Mouse (Mus musculus) CH12.LX (cell line): ENCODE data around the gene Gsg1l.

Experiments used
- CHD2 ChIP-seq: IDR thresholded peaks from 2 replicates; pipeline ENCODE4 v1.6.1; 2011; ENCODE audit warnings: low read length, improper control_type of control experiment
- CTCF ChIP-seq, 2 experiments: IDR thresholded peaks in 1 of 2; conservative IDR thresholded peaks in 1 of 2; 2 replicates each; pipeline ENCODE4 v1.5.1; 2011 to 2012; ENCODE audit warnings: low read depth in 2 of 2, low read length in 2 of 2, improper control_type of control experiment in 1 of 2, inconsistent platforms in 1 of 2, mild to moderate bottlenecking in 1 of 2, moderate library complexity in 1 of 2
- ELF1 ChIP-seq: IDR thresholded peaks from 2 replicates; pipeline ENCODE4 v1.6.1; 2014; ENCODE audit warnings: low read depth, mild to moderate bottlenecking, inconsistent platforms, low read length, improper control_type of control experiment
- EP300 ChIP-seq: IDR thresholded peaks from 2 replicates; pipeline ENCODE4 v1.6.1; 2011; ENCODE audit warnings: low read length, improper control_type of control experiment
- ETS1 ChIP-seq: conservative IDR thresholded peaks from 2 replicates; pipeline ENCODE4 v1.6.1; 2012; ENCODE audit warnings: low read depth, mild to moderate bottlenecking, inconsistent platforms, low read length, improper control_type of control experiment, moderate library complexity
- HCFC1 ChIP-seq: IDR thresholded peaks from 2 replicates; pipeline ENCODE4 v1.6.1; 2012; ENCODE audit warnings: low read depth, mild to moderate bottlenecking, inconsistent platforms, low read length, improper control_type of control experiment
- KAT2A ChIP-seq: IDR thresholded peaks from 2 replicates; pipeline ENCODE4 v1.6.1; 2012; ENCODE audit warnings: low read length, improper control_type of control experiment, inconsistent platforms; ENCODE audit not compliant: insufficient replicate concordance
- MAFK ChIP-seq: IDR thresholded peaks from 2 replicates; pipeline ENCODE4 v1.6.1; 2011; ENCODE audit warnings: low read length, improper control_type of control experiment; ENCODE audit not compliant: insufficient replicate concordance
- MAX ChIP-seq: IDR thresholded peaks from 2 replicates; pipeline ENCODE4 v1.6.1; 2011; ENCODE audit warnings: low read length, improper control_type of control experiment
- SMC3 ChIP-seq: IDR thresholded peaks from 2 replicates; pipeline ENCODE4 v1.6.1; 2011; ENCODE audit warnings: low read depth, low read length, improper control_type of control experiment
- TCF12 ChIP-seq: IDR thresholded peaks from 2 replicates; pipeline ENCODE4 v1.6.1; 2014; ENCODE audit warnings: low read depth, mild to moderate bottlenecking, inconsistent platforms, low read length, improper control_type of control experiment
- UBTF ChIP-seq: IDR thresholded peaks from 2 replicates; pipeline ENCODE4 v1.6.1; 2012; ENCODE audit warnings: low read depth, mild to moderate bottlenecking, inconsistent platforms, low read length, improper control_type of control experiment, moderate library complexity

DNA sequence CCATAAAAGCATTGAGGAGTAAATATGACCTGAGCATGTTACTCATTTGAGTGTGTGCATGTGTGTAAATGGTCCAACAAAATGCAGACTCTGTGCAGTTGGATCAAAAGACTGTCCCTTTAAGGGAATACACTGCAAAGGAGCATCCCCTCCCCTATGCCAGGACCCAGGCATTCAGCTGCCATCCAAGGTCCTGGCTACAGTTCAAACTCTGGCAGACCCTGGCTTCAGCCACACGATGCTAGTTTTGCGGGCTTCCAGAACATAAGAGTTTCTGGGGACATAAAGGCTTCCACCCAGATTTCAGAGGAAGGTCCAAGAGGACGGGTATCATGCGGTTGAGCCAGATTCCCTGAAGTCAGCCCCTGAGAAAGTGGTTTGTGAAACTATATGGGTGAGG, 133.2 kb downstream of the Gsg1l start:
- TF ChIP-seq KAT2A (no peak), MAFK (no peak), TCF12 (no peak), UBTF (no peak), CTCF (conservative IDR thresholded peaks at IDR 0.05 in 1 of 2, IDR thresholded peaks at IDR 0.05 in 1 of 2; ENCODE audit: low read depth in 2 of 2, low read length in 2 of 2) (no peak), CHD2 (no peak), HCFC1 (no peak), ETS1 (no peak), SMC3 (no peak), MAX (no peak), EP300 (no peak), ELF1 (no peak)
